Mouse (Mus musculus) liver, adult 2 months (tissue): ENCODE measurements around the gene Ndufa6.

Source experiments
- CTCF ChIP-seq: fragments of 200-500 bp; IDR thresholded peaks from 2 replicates; pipeline ENCODE4 v1.5.1; 2011; ENCODE audit warnings: low read depth, low read length, control low read depth
- POLR2A ChIP-seq: fragments of 200-500 bp; IDR thresholded peaks from 2 replicates; pipeline ENCODE4 v1.6.1; 2011; ENCODE audit warnings: low read length, control low read depth; ENCODE audit not compliant: insufficient read depth; ENCODE audit errors: extremely low read depth

- TF ChIP-seq POLR2A (no peak), CTCF (no peak)
These were observed 5.2 kb downstream of the Ndufa6 start for GRCm38 (mm10) chr15:82348999-82349341.
